Mouse (Mus musculus) CH12.LX (cell line): ENCODE data around the gene Ccnk.

Experiments used
- CTCF ChIP-seq, 2 experiments: IDR thresholded peaks in 1 of 2; conservative IDR thresholded peaks in 1 of 2; 2 replicates each; pipeline ENCODE4 v1.5.1; 2011 to 2012; ENCODE audit warnings: low read depth in 2 of 2, low read length in 2 of 2, improper control_type of control experiment in 1 of 2, inconsistent platforms in 1 of 2, mild to moderate bottlenecking in 1 of 2, moderate library complexity in 1 of 2
- POLR2A ChIP-seq: IDR thresholded peaks from 2 replicates; pipeline ENCODE4 v1.6.1; 2011; ENCODE audit warnings: low read depth, mild to moderate bottlenecking, improper control_type of control experiment, low read length
- SMC3 ChIP-seq: IDR thresholded peaks from 2 replicates; pipeline ENCODE4 v1.6.1; 2011; ENCODE audit warnings: low read depth, low read length, improper control_type of control experiment
- UBTF ChIP-seq: IDR thresholded peaks from 2 replicates; pipeline ENCODE4 v1.6.1; 2012; ENCODE audit warnings: low read depth, mild to moderate bottlenecking, inconsistent platforms, low read length, improper control_type of control experiment, moderate library complexity
- USF1 ChIP-seq: IDR thresholded peaks from 2 replicates; pipeline ENCODE4 v1.6.1; 2014; ENCODE audit warnings: low read depth, mild to moderate bottlenecking, inconsistent platforms, low read length, improper control_type of control experiment
- ZC3H11A ChIP-seq: IDR thresholded peaks from 2 replicates; pipeline ENCODE4 v1.6.1; 2012; ENCODE audit warnings: low read depth, mild to moderate bottlenecking, inconsistent platforms, low read length, improper control_type of control experiment

- TF ChIP-seq SMC3 (no peak), UBTF (no peak), POLR2A (no peak), CTCF (conservative IDR thresholded peaks at IDR 0.05 in 1 of 2, IDR thresholded peaks at IDR 0.05 in 1 of 2; ENCODE audit: low read depth in 2 of 2, low read length in 2 of 2) (no peak), ZC3H11A (no peak), USF1 (no peak)
Observed at GRCm38 (mm10) chr12:108226941-108227340, 47.6 kb downstream of the Ccnk start.
